Mouse (Mus musculus): Measurements from ENCODE around the gene Sh3d21.

Sh3d21 gene

DNA sequence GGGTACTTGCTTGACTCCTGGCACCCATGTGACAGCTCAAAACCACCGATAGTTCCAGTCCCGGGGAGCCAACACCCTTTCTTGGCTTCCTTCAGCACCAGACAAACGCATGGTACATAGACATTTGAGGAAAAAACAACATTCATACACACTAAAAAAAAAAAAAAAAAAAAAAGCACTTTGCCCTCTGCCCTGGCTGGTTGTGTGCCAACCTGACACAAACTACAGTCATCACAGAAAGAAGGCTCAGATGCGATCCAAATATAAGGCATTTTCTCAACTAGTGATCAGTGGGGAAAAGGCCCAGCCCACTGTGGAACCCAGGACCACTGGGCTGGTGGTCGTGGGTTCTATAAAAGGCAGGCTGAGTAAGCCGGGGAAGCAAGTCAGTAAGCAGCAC, 5.6 kb upstream of the Sh3d21 start:
- peak in 1 of 2 experiments; percentile 49 for DNase-seq (ENCODE audit: low spot score in 2 of 2)

DNA sequence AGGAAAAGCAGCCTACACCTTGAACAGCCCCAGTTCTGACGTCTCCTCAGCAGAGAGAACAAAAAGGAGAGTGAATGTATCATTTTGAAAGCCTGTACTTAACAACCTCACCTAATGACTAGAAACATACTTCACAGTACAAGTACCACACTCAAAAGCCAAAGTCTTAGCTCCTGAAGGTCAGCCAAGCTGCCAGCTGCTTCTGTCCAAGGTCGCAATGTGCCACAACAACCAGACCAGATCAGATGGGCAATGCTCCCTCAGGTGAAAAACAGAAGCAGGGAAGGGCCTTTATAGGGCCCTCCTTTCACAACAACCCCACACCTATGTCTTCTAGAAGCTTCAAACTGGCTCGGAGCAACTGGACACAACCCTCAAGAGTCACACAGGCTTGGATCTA, 2.8 kb upstream of the Sh3d21 start:
- peak in 1 of 2 experiments; percentile 46 for DNase-seq (ENCODE audit: low spot score in 2 of 2)

DNA sequence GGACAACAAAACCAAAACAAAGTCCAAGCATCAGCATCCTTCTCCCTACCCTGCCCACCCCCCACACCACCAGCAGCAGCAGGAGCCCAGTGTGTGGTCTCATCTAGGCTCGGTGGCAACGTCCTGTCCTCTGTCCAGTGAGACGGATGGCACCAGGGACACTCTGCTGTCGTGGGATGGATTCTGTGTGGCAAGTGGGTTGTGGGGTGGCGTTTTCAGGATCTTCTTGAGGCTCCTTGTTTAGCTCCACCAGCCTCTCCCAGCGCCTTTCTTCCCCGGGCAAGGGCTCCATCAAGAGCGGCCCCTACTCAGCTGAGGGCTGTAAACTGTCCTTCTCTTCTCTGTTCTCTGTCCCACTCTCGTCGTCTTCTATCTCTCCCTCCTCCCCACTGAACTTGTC, 1.8 kb upstream of the Sh3d21 start:
- peak in 1 of 2 experiments; percentile 52 for DNase-seq (ENCODE audit: low spot score in 2 of 2)

GRCm38 (mm10) chr4:126163685-126164084, 394 bp upstream of the Sh3d21 start:
- no peak for DNase-seq (ENCODE audit: low spot score in 2 of 2)

GRCm38 (mm10) chr4:126162544-126163066, 686 bp downstream of the Sh3d21 start:
- peak; percentile 82 to 88 for DNase-seq (ENCODE audit: low spot score in 2 of 2)

GRCm38 (mm10) chr4:126161986-126162385, 1.3 kb downstream of the Sh3d21 start:
- no peak for DNase-seq (ENCODE audit: low spot score in 2 of 2)

DNA sequence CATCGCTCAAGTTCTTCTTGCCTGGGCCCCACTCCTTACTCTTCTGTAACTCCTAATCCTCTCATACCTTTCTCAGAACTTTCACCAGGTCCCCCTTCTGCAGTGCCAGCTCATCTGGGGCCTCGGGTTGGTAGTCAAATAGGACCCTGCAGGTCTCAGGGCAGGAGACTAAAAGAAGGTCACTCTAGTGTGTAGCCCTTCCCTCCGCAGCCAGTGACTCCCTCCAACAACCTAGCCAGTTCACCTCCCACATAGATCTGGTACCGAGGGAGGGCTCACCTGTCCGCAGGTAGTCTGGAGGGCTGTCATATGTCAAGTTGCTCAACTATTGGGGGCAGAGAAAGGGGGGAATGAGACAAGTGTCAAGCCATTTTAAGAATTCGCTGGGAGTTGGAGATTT, 1.8 kb downstream of the Sh3d21 start:
- no peak for DNase-seq (ENCODE audit: low spot score in 2 of 2)

DNA sequence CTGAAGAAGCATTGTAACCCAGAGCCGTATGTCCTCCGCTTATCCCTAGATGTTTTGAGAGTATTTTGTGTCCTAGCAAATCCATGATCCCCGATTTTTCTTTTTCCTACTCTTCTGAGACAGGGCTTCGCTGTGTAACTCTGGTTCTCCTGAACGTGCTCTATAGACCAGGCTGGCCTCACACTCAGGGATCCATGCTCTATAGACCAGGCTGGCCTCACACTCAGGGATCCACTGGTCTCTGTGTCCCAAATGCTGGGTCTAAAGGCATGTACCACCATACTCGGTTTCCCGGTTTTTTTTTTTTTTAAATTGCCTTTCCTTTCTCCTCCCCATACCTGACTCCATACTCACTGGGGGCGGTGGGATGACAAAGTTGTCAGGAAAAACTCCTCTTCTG, 2.3 kb downstream of the Sh3d21 start:
- DNase-seq (ENCODE audit: low spot score in 2 of 2) = no peak

- DNase-seq (ENCODE audit: low spot score in 2 of 2) = no peak
Measured at GRCm38 (mm10) chr4:126159455-126159854, 3.8 kb downstream of the Sh3d21 start.

GRCm38 (mm10) chr4:126157562-126157961, 5.7 kb downstream of the Sh3d21 start:
- DNase-seq (ENCODE audit: low spot score in 2 of 2) = peak in 1 of 2 experiments; percentile 37

- peak; percentile 49 to 80 for DNase-seq (ENCODE audit: low spot score in 2 of 2)
Measured at GRCm38 (mm10) chr4:126156617-126157016, 6.7 kb downstream of the Sh3d21 start.

- no peak for DNase-seq (ENCODE audit: low spot score in 2 of 2)
Measured at GRCm38 (mm10) chr4:126155869-126156268, 7.4 kb downstream of the Sh3d21 start.

- no peak for DNase-seq (ENCODE audit: low spot score in 2 of 2)
Measured at GRCm38 (mm10) chr4:126155183-126155582, 8.1 kb downstream of the Sh3d21 start.

DNA sequence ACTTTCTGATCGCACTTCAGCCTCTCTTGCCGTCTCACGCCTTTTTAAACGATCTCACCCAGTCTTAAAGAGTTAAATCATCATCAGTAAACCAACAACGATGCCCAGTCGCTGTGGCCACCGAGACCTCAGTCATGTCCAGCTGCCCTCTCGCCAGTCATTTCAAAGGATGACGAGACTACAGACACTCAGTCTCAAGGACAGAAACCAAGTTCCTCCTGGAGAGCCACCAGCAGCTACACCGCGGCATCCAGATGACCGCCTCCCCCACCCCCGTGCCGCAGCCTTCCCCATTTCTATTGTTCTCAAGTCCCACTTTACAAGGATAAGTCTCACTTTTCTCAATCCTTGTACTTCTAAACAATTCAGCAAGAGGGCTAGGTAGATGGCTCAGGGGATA, 10.4 kb downstream of the Sh3d21 start:
- no peak for DNase-seq (ENCODE audit: low spot score in 2 of 2)

GRCm38 (mm10) chr4:126151701-126152440, 11.4 kb downstream of the Sh3d21 start:
- no peak for DNase-seq (ENCODE audit: low spot score in 2 of 2)

- DNase-seq (ENCODE audit: low spot score in 2 of 2) = no peak
Measured at GRCm38 (mm10) chr4:126150949-126151320, 12.4 kb downstream of the Sh3d21 start.

DNA sequence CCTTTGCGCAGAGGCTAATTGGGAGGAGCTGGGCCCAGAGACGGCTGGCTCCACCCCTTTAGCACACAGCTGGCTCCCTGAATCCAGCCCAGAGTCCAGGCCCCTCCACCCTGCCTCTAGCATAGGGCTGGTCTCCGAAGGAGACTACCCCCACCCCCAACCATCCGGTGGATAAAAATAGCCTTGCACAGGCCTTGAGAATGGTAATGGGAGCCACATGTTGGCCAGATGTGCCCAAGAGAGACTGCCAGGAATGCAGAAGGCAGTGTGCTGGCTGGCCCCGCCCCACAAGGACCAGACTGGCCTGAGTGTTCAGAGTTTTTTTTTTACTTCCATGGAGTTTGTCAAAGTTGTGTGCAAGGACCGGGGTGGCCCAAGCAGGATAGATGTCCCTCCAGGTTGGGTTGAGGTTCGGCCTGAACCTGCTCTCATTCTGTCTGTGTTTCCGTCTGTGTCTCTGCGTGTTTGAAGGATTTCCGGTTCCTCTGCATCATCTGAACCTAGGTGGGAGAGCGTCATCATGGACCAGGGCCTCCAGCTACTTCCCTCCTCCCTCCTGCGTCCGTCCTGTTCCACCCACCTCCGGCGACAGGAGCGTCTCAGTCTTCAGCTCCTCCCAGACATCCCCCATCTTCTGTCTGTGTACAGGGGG, 12.9 kb downstream of the Sh3d21 start:
- no peak for DNase-seq (ENCODE audit: low spot score in 2 of 2)

GRCm38 (mm10) chr4:126149798-126150197, 13.5 kb downstream of the Sh3d21 start:
- no peak for DNase-seq (ENCODE audit: low spot score in 2 of 2)

- DNase-seq (ENCODE audit: low spot score in 2 of 2) = no peak
Measured at GRCm38 (mm10) chr4:126149041-126149676, 14.1 kb downstream of the Sh3d21 start.

DNA sequence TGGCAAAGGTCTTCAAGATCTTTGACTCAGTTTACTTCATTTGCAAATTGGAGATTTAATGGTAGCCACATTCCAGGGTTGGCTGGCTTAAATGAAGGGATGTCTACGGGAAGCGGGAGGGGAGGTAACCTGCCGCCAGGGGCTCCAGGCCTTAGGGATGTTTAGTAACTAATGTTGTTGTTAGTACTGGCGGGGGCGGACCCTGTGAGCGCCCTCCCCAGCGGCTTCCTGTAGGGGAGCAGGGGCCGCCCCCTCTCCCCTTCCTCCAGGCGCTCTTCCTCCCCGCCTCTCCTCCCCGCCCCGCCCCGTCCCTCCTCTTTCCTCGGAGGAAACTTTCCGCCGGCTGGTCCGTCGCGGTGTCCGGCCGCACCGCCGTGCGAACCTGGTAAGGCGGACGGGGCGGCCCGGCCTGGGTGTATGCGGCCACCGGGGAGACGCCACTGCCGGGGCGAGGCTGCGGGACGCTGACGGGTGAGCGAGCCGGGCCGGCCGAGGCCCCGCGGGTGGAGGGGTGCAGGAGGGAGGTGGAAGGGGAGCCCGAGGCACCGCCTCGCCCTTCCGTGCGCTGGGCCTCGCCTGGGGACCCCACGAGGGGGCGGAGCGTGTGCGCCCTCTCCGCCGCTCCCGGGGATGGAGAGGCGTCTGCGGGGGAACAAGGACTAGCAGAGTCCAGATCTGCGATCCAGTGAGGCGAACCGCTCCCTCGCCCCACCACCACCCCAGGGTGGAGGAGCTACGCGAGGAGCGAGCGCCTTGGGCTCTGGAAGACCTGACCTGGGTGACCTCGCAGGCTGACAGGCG, 14.9 kb downstream of the Sh3d21 start:
- peak in 1 of 2 experiments; percentile 69 for DNase-seq (ENCODE audit: low spot score in 2 of 2)

DNA sequence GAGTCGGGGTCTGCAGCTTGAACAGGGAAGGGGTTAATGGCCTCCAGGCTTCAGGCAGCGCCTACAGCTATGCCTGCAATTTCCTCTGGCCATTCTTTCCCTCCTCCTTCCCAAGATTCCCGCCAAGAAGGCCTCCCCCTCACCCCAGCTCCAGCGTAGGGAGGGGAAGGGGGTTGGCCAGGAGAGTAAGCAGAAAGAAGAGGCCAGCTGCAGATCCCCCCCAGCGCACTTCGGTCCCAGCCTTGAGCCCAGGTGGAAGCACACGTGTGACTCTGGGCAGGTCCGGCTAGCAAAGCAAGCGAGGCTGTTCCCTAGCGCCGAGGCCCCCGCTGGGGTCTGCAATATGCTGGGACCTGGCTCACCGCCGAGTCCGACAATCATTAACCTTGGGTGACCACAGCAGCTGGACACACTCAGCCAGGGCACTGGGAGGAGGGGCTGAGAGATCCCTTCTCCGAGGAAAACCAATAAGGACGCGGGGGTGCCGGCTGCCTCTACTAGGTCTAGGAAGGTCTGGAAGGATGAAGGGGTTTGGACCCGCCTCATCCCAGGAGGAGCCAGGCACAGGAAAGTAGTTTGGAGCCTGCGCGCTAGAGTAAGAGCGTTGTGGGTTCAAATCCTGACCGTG, 15.6 kb downstream of the Sh3d21 start, which contains the start of gene Eva1b:
Gene Eva1b (plus strand): TSS at position 212 of the 628 bp plus-strand sequence.
- no peak for DNase-seq (ENCODE audit: low spot score in 2 of 2)
